Mouse (Mus musculus): Measurements from ENCODE around the gene Pakap. TPM values are rescaled to one million over a fixed set of nuclear protein-coding genes. Genes with fewer than 3 reads are reported as not detected.

Gene Pakap
- polyA plus RNA-seq, 1 experiment from 2014 or later: 40.4 TPM

DNA sequence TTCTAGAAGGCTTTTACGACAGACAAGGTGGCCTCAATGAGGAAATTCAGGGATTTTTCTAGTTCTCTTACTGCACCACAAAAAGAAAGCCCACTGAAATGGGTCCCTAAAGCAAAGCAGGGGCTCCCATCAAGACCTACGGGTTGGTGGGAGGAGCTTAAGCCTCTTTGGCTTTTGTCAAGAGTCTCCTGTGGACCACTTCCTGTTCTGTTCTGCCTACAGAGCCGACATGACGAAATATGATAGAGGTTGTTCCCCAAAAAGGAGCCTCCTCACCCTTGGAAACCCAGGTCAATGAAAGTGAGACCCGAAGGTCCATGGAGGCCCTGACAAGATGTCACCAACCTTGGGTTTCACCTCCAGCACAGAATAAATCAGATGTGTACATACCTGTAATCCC lies 334.6 kb downstream of the Pakap start:
- H3K9ac ChIP-seq (replicated peaks): no peak overlapping the region
- no peaks in the 10 kb centered on the region; the same call in 1 of the 2 replicates for H3K36me3 ChIP-seq
- WGBS: 82% methylated on average over 5 of the region's 5 CpGs
- no peaks in the 10 kb centered on the region for H3K9me3 ChIP-seq
- no peak overlapping the region for H3K27ac ChIP-seq
- ATAC-seq (ENCODE audit: insufficient number of reproducible peaks, insufficient read depth, low FRiP score, low TSS enrichment, low read depth): no peak
- H3K4me2 ChIP-seq: no peak overlapping the region
- peaks cover 10% of the 10 kb centered on the region for H3K4me1 ChIP-seq (replicated peaks)
- no peak overlapping the region for H3K4me3 ChIP-seq (replicated peaks)
- H3K27me3 ChIP-seq: no peaks in the 10 kb centered on the region

DNA sequence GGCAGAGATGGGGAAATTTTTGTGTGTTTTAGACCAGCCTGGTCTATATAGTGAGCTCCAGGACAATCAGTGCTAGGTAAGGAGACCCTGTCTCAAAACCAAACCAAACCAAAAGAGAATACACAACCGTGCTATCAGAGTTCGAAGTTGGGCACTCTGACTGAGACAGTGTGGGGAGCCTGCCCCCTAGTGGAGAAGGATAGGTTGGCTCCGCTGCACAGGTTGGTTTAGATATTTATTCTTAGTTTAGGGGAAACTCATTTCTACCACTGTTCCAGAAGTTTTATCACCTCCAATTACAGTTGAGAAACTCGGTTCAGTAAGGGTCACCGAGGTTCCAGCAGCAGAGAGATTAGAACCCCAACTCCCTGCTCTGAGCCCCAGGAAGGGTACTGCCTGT lies 336.2 kb downstream of the Pakap start:
- H3K4me1 ChIP-seq (replicated peaks): peaks cover 10% of the 10 kb centered on the region
- H3K9ac ChIP-seq (replicated peaks): no peak overlapping the region
- H3K27ac ChIP-seq: no peak overlapping the region
- no peaks in the 10 kb centered on the region for H3K9me3 ChIP-seq
- WGBS: 6% methylated on average over 5 of the region's 5 CpGs
- H3K36me3 ChIP-seq: no peaks in the 10 kb centered on the region
- 0 out of 2 replicates have a peak overlapping the region, but pooled peaks have one; percentile 6 for H3K4me2 ChIP-seq
- no peak overlapping the region for H3K4me3 ChIP-seq (replicated peaks)
- no peaks in the 10 kb centered on the region; the same call in 1 of the 2 replicates for H3K27me3 ChIP-seq
- ATAC-seq (ENCODE audit: insufficient number of reproducible peaks, insufficient read depth, low FRiP score, low TSS enrichment, low read depth): 0 out of 2 replicates have a peak, but pooled peaks have one; percentile 43

DNA sequence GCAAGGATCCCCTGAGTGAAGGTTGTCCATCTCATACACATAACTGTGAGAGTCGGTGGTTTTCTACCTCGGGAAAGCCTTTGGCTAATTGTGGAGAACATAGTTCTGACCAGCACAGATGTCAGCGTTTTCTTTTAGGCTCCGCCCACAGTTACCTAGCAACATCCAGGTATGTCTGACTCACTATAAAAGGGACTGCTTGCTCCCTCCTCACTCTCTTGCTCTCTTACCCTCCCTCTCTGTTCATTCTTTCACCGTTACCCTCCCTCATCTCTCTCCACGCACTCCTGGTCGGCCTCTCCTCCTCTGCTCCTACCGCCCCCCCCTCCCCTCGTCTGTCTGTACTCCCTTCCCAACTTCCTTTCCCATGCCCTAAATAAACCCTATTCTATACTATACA lies 336.7 kb downstream of the Pakap start:
- peaks cover 10% of the 10 kb centered on the region for H3K4me1 ChIP-seq (replicated peaks)
- 0 out of 2 replicates have a peak overlapping the region, but pooled peaks have one; percentile 6 for H3K4me2 ChIP-seq
- no peak overlapping the region for H3K4me3 ChIP-seq (replicated peaks)
- H3K9ac ChIP-seq (replicated peaks): no peak overlapping the region
- H3K27ac ChIP-seq: no peak overlapping the region
- 35% methylated on average over 9 of the region's 9 CpGs for WGBS
- no peaks in the 10 kb centered on the region; the same call in 1 of the 2 replicates for H3K27me3 ChIP-seq
- H3K36me3 ChIP-seq: no peaks in the 10 kb centered on the region
- 0 out of 2 replicates have a peak, but pooled peaks have one; percentile 7 for ATAC-seq (ENCODE audit: insufficient number of reproducible peaks, insufficient read depth, low FRiP score, low TSS enrichment, low read depth)
- no peaks in the 10 kb centered on the region for H3K9me3 ChIP-seq

DNA sequence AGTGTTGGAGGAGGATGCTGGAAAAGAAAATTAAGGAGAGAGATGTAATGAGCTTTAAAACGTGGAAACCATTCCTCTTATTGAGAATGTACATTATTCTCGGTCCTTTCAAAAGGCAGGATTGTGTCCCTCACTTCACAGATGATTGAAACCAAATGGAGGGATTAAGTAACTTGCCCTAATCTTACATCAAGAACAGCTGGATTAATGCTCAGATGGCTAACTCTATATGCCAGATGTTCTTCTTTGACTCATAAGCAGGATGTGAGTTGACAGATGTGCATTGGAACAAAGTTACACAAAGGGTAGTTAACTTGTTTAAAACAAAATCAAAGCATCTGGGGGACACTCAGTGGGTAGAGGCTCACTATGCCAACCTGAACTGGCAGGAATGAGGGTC lies 338.7 kb downstream of the Pakap start:
- 18% methylated on average over 2 of the region's 2 CpGs for WGBS
- Histone ChIP-seq H3K9me3 (no peaks in the 10 kb centered on the region), H3K9ac (replicated peaks) (no peak overlapping the region), H3K4me2 (no peak overlapping the region), H3K36me3 (no peaks in the 10 kb centered on the region), H3K4me1 (replicated peaks) (peaks cover 10% of the 10 kb centered on the region), H3K4me3 (replicated peaks) (no peak overlapping the region), H3K27ac (no peak overlapping the region), H3K27me3 (no peaks in the 10 kb centered on the region; the same call in 1 of the 2 replicates)
- ATAC-seq (ENCODE audit: insufficient number of reproducible peaks, insufficient read depth, low FRiP score, low TSS enrichment, low read depth): no peak

DNA sequence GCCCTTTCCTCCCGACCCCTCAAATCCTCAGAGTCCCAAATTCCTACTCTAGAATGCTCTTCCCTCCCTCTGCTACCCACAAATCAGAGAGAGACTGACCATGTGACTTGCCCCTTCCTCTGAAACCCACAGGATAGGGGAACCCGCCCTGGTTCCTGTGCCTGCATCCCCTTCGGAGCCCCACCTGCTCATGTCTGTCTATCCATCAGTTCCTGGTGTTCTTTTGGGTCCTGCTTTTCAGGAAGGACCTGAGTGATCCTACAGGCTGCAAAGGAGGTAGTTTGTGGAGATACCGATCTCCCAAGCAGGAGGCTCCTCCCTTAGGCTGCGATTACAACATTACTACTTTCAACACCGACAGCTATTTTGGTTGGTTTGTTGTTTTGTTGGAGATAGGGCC lies 340.9 kb downstream of the Pakap start:
- Histone ChIP-seq H3K27ac (no peak overlapping the region), H3K9ac (replicated peaks) (no peak overlapping the region), H3K36me3 (no peaks in the 10 kb centered on the region), H3K4me1 (replicated peaks) (peaks cover 8% of the 10 kb centered on the region), H3K4me3 (replicated peaks) (no peak overlapping the region), H3K9me3 (no peaks in the 10 kb centered on the region), H3K4me2 (no peak overlapping the region), H3K27me3 (no peaks in the 10 kb centered on the region; the same call in 1 of the 2 replicates)
- WGBS: 66% methylated on average over 6 of the region's 6 CpGs
- no peak for ATAC-seq (ENCODE audit: insufficient number of reproducible peaks, insufficient read depth, low FRiP score, low TSS enrichment, low read depth)

DNA sequence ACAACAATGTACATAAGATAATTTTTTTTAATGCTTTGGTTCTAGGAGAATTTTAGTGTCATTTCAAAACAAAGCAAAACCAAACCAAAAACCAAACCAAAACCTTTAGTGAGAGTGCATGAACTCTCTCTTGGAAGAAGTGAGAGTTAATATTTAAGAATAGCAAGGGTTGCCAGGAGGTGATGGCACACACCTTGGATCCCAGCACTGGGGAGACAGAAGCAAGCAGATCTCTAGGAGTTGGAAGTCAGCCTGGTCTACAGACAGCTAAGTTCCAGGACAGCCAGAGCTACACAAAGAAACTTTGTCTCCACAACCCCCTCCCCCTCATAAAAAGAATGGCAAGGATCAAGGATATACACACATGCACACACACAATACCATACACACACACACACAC lies 345.0 kb downstream of the Pakap start:
- peaks cover 17% of the 10 kb centered on the region for H3K4me1 ChIP-seq (replicated peaks)
- ATAC-seq (ENCODE audit: insufficient number of reproducible peaks, insufficient read depth, low FRiP score, low TSS enrichment, low read depth): no peak
- no peak overlapping the region for H3K4me3 ChIP-seq (replicated peaks)
- no peak overlapping the region for H3K9ac ChIP-seq (replicated peaks)
- no peak overlapping the region for H3K4me2 ChIP-seq
- no peaks in the 10 kb centered on the region for H3K9me3 ChIP-seq
- no peak overlapping the region for H3K27ac ChIP-seq
- H3K36me3 ChIP-seq: no peaks in the 10 kb centered on the region
- peaks cover 9% of the 10 kb centered on the region for H3K27me3 ChIP-seq

DNA sequence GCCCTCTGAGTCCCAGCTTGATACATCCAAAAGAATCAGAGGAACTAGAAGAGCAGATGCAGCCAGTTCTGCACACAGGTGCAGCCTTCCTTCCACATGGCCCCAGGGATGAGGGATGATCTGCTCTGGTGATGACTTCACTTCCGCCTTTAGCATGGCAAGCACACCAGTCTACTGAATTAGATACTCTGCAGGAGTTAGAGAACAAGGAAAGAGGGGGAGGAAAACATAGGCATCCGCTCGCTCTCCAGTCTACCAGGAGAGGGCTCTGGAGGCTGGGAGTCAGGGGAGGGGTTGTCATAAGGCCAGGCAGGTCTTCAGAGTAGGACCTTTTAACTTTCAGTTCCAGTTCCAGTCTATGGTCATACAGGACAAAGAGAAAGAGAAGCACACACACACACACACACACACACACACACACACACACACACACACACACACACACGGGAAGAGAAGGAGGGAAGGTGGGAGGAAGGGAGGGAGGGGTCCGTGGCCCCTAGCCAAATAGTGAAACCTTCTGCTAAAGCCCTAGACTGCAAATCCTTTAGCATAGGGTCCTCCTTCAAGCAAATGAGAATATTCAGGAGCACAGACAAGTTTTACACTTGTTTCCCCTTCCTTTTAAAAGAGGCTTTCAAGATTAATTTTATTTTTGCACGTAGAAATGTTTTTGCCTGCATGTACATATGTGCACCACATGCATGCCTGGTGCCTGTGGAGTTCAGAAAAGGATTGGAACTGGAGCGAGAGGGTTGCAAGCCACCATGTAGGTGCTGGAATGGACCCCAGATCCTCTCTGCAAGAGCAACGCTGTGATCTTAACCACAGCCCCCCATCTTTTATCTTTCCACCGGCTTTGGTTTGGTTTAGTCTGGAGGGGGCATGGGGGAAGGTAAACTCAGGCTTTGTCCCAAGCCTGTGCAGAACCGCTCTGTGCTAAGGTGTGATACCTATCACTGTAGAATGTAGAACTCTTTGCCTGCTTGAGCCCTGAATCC lies 346.5 kb downstream of the Pakap start:
- WGBS: 73% methylated on average over 9 of the region's 10 CpGs
- no peaks in the 10 kb centered on the region for H3K9me3 ChIP-seq
- no peak overlapping the region for H3K4me3 ChIP-seq (replicated peaks)
- no peak overlapping the region for H3K4me2 ChIP-seq
- no peak for ATAC-seq (ENCODE audit: insufficient number of reproducible peaks, insufficient read depth, low FRiP score, low TSS enrichment, low read depth)
- H3K27ac ChIP-seq: no peak overlapping the region
- no peak overlapping the region for H3K9ac ChIP-seq (replicated peaks)
- H3K4me1 ChIP-seq (replicated peaks): peaks cover 21% of the 10 kb centered on the region
- H3K36me3 ChIP-seq: no peaks in the 10 kb centered on the region
- H3K27me3 ChIP-seq: peaks cover 9% of the 10 kb centered on the region; the same call in 1 of the 2 replicates

DNA sequence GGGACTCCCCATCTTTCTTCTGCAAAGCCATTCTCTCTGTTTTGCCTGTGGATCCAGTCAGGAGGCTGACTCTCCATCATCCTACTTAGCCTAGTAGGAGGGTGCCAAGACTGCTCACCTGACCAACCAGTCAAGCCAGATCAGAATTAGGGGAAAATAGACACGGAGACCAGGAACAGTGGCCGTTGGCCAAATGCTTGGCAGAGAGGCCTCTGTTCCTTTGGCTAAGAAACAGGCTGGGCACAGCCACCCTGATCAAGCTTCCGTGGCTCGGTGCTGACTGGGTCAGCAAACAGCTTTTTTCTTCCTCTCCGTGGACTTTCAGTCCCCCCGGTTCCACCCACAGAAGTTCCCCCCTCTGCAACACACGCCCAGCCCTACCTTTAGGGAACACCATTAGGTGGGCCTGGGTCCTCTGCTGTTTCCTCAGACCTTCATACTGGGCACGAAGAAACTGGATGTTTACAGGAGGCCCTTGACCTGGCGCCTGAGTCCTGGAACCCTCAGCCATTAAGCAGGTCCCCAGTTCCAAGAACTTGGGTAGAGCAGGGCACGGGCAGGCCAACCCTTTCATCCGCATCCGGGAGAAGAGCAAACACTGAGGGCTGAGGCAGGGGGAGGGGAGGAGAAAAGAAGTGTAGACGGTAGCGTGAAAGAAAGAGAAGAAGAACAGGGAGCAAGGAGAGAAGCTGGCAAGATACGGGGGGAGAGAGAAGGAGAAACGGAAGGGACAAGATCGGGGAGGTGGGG lies 347.4 kb downstream of the Pakap start:
- no peak for ATAC-seq (ENCODE audit: insufficient number of reproducible peaks, insufficient read depth, low FRiP score, low TSS enrichment, low read depth)
- Histone ChIP-seq H3K9ac (replicated peaks) (no peak overlapping the region), H3K4me1 (replicated peaks) (peaks cover 30% of the 10 kb centered on the region), H3K4me2 (peak overlapping the region; percentile 50), H3K27me3 (peaks cover 9% of the 10 kb centered on the region; the same call in 1 of the 2 replicates), H3K9me3 (no peaks in the 10 kb centered on the region), H3K27ac (no peak overlapping the region), H3K4me3 (replicated peaks) (peak overlapping the region; percentile 2; the same call in 1 of the 2 replicates), H3K36me3 (no peaks in the 10 kb centered on the region)
- 38% methylated on average over 17 of the region's 17 CpGs for WGBS

DNA sequence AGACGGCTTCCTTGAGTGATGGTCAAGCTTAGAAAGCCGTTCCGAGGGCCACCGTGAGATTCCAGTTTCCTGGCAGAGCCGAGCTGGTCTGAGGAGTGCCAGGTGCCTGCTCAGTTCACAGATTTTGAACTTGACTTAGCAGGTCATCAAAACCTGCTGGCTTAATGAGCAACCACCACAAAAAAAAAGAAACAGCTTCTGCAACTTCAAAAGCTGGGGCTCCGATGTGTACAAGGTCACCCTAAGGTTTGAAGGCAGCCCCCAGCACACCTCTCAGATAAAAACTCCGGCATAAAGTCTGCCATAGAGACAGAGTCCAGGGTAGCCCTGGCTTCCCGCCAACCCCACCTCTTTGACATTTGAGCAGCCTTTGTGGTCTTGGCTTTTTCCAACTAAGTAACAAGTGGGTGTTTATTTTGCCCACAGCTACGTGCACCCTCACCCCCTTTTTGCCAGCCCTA lies 348.3 kb downstream of the Pakap start, which contains the start of gene D630039A03Rik:
Gene D630039A03Rik (minus strand): TSS at position 97 of the 461 bp plus-strand sequence.
- Histone ChIP-seq H3K27me3 (peaks cover 9% of the 10 kb centered on the region; the same call in 1 of the 2 replicates), H3K4me2 (peak within 1 kb of the TSS; percentile 50), H3K9ac (replicated peaks) (no peak within 1 kb of the TSS), H3K4me3 (replicated peaks) (peak within 1 kb of the TSS; percentile 2), H3K36me3 (no peaks in the 10 kb centered on the region), H3K9me3 (no peaks in the 10 kb centered on the region), H3K4me1 (replicated peaks) (peaks cover 32% of the 10 kb centered on the region), H3K27ac (no peak within 1 kb of the TSS)
- no peak for ATAC-seq (ENCODE audit: insufficient number of reproducible peaks, insufficient read depth, low FRiP score, low TSS enrichment, low read depth)
- WGBS: 5% methylated on average over 9 of the region's 9 CpGs

DNA sequence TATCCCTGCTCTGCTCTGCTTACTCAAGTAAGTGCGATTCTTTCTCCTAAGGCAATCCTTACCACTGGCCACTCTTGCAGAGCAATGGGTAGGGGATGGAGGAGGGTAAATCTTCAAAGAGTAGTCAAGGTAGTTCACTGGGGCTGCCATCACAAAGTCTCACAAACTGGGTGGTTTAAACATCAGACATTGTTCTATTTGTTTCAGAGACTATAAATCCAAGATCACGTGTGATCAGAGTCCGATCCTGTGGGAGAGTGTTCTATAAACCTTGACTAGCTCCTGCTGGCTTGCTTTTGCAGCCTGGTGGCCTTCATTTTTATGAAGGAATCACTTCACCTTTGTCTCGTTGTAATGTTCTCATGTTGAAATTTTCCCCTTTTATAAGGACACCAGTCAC lies 348.7 kb downstream of the Pakap start:
- Histone ChIP-seq H3K27me3 (peaks cover 9% of the 10 kb centered on the region; the same call in 1 of the 2 replicates), H3K27ac (no peak overlapping the region), H3K4me2 (peak overlapping the region; percentile 50), H3K9me3 (no peaks in the 10 kb centered on the region), H3K4me3 (replicated peaks) (no peak overlapping the region), H3K36me3 (no peaks in the 10 kb centered on the region), H3K4me1 (replicated peaks) (peaks cover 32% of the 10 kb centered on the region), H3K9ac (replicated peaks) (no peak overlapping the region)
- 51% methylated on average over 4 of the region's 4 CpGs for WGBS
- ATAC-seq (ENCODE audit: insufficient number of reproducible peaks, insufficient read depth, low FRiP score, low TSS enrichment, low read depth): no peak
